9 mouse cellular contexts compared by ENCODE assay signal in the genomic region with DNA sequence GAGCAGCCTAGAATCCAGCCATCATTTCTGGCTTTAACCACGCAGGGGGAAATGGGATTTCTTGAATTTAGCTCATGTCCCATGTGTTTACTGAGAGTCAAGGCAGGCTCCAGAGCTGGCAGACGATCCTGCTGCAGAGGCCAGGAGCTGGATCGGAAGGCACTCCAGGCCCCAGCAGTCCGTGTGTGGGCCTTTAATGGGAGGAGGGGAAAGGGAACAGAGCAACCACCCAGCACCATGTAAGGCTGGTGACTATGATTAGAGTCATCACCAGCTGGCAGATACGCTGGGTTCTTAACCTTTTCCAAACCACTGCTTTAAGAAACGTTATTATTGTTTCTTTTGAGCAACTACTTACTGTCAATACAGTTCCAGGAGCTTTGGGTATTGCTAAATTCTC. TPM values are rescaled to one million over a fixed set of nuclear protein-coding genes. Genes with fewer than 3 reads are reported as not detected.
DNase-seq lines count a peak whose midpoint lies in the region; ATAC-seq lines count a peak whose summit lies in the region.
"Had no signal": no experiment of that assay in that cellular context is flagged by ENCODE, and none has a peak within 500 bp of the region (broad histone marks: within the 10 kb centered on the region; RNA-seq: fewer than 3 reads in every experiment).

No protein-coding gene starts in this region.

- H3K4me3 ChIP-seq in heart, embryonic 13.5 days, result peak overlapping the region; percentile 63
- H3K4me3 ChIP-seq in midbrain, embryonic 16.5 days (ENCODE audit: low read depth, low read length), result no peak overlapping the region

- H3K36me3 ChIP-seq in heart, embryonic 13.5 days, result peaks cover 21% of the 10 kb centered on the region
- H3K36me3 ChIP-seq in midbrain, embryonic 16.5 days (ENCODE audit: control insufficient read depth, insufficient read depth, low read length), result no peaks in the 10 kb centered on the region

- no peaks in the 10 kb centered on the region for H3K9me3 ChIP-seq in heart, embryonic 13.5 days
- H3K9me3 ChIP-seq in midbrain, embryonic 16.5 days (replicated peaks; ENCODE audit: control insufficient read depth, low read length, poor library complexity, severe bottlenecking), result no peaks in the 10 kb centered on the region

- peak overlapping the region; percentile 87 for H3K9ac ChIP-seq in heart, embryonic 13.5 days
- H3K9ac ChIP-seq in midbrain, embryonic 16.5 days (ENCODE audit: low read depth, low read length), result 0 out of 2 replicates have a peak overlapping the region, but pooled peaks have one; percentile 2
- H3K9ac ChIP-seq: liver, embryonic 14.5 days had no signal

- peak; percentile 72; the same call in 1 of the 2 replicates for ATAC-seq in heart, embryonic 13.5 days (ENCODE audit: extremely low read depth, insufficient number of reproducible peaks, low FRiP score, low TSS enrichment)
- ATAC-seq in midbrain, embryonic 16.5 days, result peak; percentile 52; the same call in 1 of the 2 replicates

- intact Hi-C loops in left cerebral cortex, postnatal 4 days (cut with DNase I), result no loop called here
- intact Hi-C loops in left cerebral cortex, postnatal 14 days (cut with DNase I), result no loop called here

- peak; percentile 73 for DNase-seq in left cerebral cortex, postnatal 4 days
- DNase-seq in left cerebral cortex, adult 8-10 months (ENCODE audit: low spot score in 2 of 2), result no peak
- DNase-seq in cerebellum, adult 9-11 months, result peak; percentile 53
- DNase-seq in kidney, postnatal 14 days, result peak; percentile 67
- DNase-seq in left cerebral cortex, postnatal 14 days (ENCODE audit: low spot score in 2 of 2), result no peak
- DNase-seq in T-cell, adult 2 months (ENCODE audit: low spot score), result no peak

- whole genome bisulfite sequencing in heart, embryonic 13.5 days, result 8% methylated on average over 6 of the region's 6 CpGs
- 20% methylated on average over 6 of the region's 6 CpGs for WGBS in midbrain, embryonic 16.5 days

- no peaks in the 10 kb centered on the region for H3K27me3 ChIP-seq in heart, embryonic 13.5 days (replicated peaks)
- no peaks in the 10 kb centered on the region for H3K27me3 ChIP-seq in midbrain, embryonic 16.5 days (ENCODE audit: control insufficient read depth, insufficient read depth, low read depth, low read length)

- H3K4me2 ChIP-seq in heart, embryonic 13.5 days, result peak overlapping the region; percentile 79
- no peak overlapping the region for H3K4me2 ChIP-seq in midbrain, embryonic 16.5 days (ENCODE audit: low read length)

- H3K4me1 ChIP-seq in heart, embryonic 13.5 days, result peaks cover 46% of the 10 kb centered on the region
- H3K4me1 ChIP-seq in midbrain, embryonic 16.5 days (ENCODE audit: control insufficient read depth, insufficient read depth, low read length), result peaks cover 13% of the 10 kb centered on the region

- H3K27ac ChIP-seq in heart, embryonic 13.5 days (replicated peaks), result peak overlapping the region; percentile 96
- H3K27ac ChIP-seq in midbrain, embryonic 16.5 days (ENCODE audit: low read length), result no peak overlapping the region
- H3K27ac ChIP-seq: liver, embryonic 14.5 days had no signal

RNA-seq across cellular contexts. Expression of gene Traf3ip2, which starts 1.9 kb away (rescaled TPM):
- total RNA-seq in left cerebral cortex, postnatal 4 days (2021), result 1 to 10 TPM in 1 of 2 experiments, under 1 TPM in 1; 0.52 to 1.5 TPM
- 1 to 10 TPM; 1.1 to 2.0 (median 1.5) TPM for total RNA-seq in left cerebral cortex, adult 8-10 months (2022)
- 10.1 and 10.3 TPM in 2 replicates for polyA plus RNA-seq in heart, embryonic 13.5 days (2015; fragmentation: Nextera tagmentation; extraction: Ambion mirVana)
- 5.2 and 6.7 TPM in 2 replicates for polyA plus RNA-seq in midbrain, embryonic 16.5 days (2015; fragmentation: Nextera tagmentation; extraction: Ambion mirVana)
- total RNA-seq in left cerebral cortex, postnatal 14 days (2021), result 1 to 10 TPM in 1 of 2 experiments, under 1 TPM in 1; 0.94 to 1.1 TPM

Comparison
In these comparisons a context has a peak if more than half of its experiments do, and no peak if none do; other contexts are left out.
1. DNase-seq: peak in left cerebral cortex, postnatal 4 days (single experiment), cerebellum, adult 9-11 months (single experiment) and kidney, postnatal 14 days (single experiment); none in left cerebral cortex, adult 8-10 months (0 of 2), left cerebral cortex, postnatal 14 days (0 of 2) and T-cell, adult 2 months (single experiment).